Mouse (Mus musculus): Measurements from ENCODE around the gene Abca8a.
"Not testable (repeated sequence)": the region's sequence is repeated elsewhere in the genome, so short reads cannot be mapped to it uniquely, and the experiment has no call there.

Gene Abca8a

DNA sequence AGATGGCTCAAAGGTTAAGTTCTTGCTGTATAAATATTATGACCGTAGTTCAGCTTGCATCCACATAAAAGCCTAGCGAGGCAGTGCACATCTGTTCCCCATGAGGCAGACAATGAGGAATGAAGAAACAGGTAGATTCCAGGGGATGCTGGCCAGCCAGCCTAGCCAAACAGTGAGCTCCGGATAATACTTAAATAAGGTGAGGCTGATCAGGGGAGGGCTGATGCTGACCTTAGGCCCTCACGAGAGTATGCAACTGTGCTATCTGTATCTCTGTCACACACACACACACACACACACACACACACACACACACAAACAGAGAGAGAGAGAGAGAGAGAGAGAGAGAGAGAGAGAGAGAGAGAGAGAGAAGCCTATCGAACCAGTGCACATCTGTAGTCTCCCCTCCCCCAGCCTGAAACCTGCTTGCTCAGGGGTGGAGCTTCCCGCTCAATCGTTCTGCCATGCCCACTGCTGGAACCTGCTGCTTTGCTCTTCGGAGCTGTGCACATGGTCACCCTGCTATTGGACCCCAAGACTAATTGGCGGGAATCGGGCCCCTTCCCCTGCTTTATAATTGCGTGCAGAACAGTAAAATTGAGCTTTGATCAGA, 108.2 kb downstream of the Abca8a start:
- in situ Hi-C loops (cut with MboI, MseI), result not testable (repeated sequence)

- in situ Hi-C loops (cut with MboI, MseI), result no loop called here
These were observed 113.9 kb downstream of the Abca8a start for GRCm38 (mm10) chr11:109981872-109982271.
